Mouse (Mus musculus): Measurements from ENCODE around the gene Otulinl.

DNA sequence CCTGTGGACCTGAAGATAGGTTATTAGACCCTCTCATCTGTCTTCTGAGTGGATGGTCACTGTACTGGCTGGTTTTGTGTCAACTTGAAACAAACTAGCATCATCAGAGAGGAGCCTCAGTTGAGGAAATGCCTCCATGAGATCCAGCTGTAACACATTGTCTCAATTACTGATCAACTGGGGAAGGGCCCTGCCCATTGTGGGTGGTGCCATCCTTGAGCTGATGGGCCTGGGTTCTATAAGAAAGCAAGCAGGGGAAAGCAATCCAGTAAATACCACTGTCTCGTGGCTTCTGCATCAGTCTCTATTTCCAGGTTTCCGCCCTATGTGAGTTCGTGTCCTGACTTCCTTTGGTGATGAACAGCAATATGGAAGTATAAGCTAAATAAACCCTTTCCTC is 36.1 kb downstream of the Otulinl start:
- TF ChIP-seq EP300 (IDR thresholded peaks at IDR 0.05) (no peak), CTCF (IDR thresholded peaks at IDR 0.05) (no peak)
